Mouse (Mus musculus) erythroblast, embryonic 14.5 days (primary cell): ENCODE measurements around the gene Bcl2.

Experiments
- GATA1 ChIP-seq: IDR thresholded peaks from 2 replicates; pipeline ENCODE4 v1.6.1; 2012; ENCODE audit warnings: low read length, inconsistent platforms, mixed read lengths
- TAL1 ChIP-seq: IDR thresholded peaks from 3 replicates; pipeline ENCODE4 v1.6.1; 2012; ENCODE audit warnings: low read length, inconsistent platforms, mixed read lengths

- TF ChIP-seq TAL1, result no peak
- TF ChIP-seq GATA1, result no peak
Observed at GRCm38 (mm10) chr1:106597575-106598291, 116.3 kb downstream of the Bcl2 start.
